Mouse (Mus musculus): ENCODE data around the gene Tecpr2. TPM values are rescaled to one million over a fixed set of nuclear protein-coding genes. Genes with fewer than 3 reads are reported as not detected.

The Tecpr2 gene
- total RNA-seq, 1 experiment = 11.2 TPM

- DNase-seq (ENCODE audit: low read depth, low spot score) = no peak
- no peak overlapping the region for H3K27ac ChIP-seq (ENCODE audit: insufficient read depth, low read depth, low read length, poor library complexity, severe bottlenecking)
- TF ChIP-seq ZNF384 (IDR thresholded peaks at IDR 0.05; ENCODE audit: low read depth, low read length) (no peak), MAFK (IDR thresholded peaks at IDR 0.05; ENCODE audit: insufficient read depth, low read depth, low read length) (no peak), CHD2 (IDR thresholded peaks at IDR 0.05; ENCODE audit: low read depth, low read length) (no peak), HCFC1 (IDR thresholded peaks at IDR 0.05; ENCODE audit: borderline replicate concordance, insufficient read depth, low read length) (no peak), ZC3H11A (IDR thresholded peaks at IDR 0.05; ENCODE audit: borderline replicate concordance, low read depth, low read length) (no peak)
- no peak overlapping the region for H3K4me3 ChIP-seq (ENCODE audit: insufficient read depth in 1 of 2, low read depth in 1 of 2, low read length in 2 of 2, poor library complexity in 1 of 2, severe bottlenecking in 1 of 2)
- H3K36me3 ChIP-seq (ENCODE audit: control insufficient read depth, insufficient read depth, low read length, poor library complexity, severe bottlenecking) = peaks cover 36% of the 10 kb centered on the region; the same call in 1 of the 2 replicates
- H3K9me3 ChIP-seq (ENCODE audit: control insufficient read depth, insufficient read depth, low read depth, low read length) = no peaks in the 10 kb centered on the region
- in situ Hi-C loops (cut with MboI; ENCODE audit: low sequenced_read_pairs in 2 of 2, unreplicated experiment in 2 of 2) = no loop called here
- H3K9ac ChIP-seq (ENCODE audit: insufficient read depth, low read depth, low read length, poor library complexity, severe bottlenecking) = no peak overlapping the region
- H3K4me1 ChIP-seq (ENCODE audit: control insufficient read depth in 2 of 2, insufficient read depth in 2 of 2, low read length in 2 of 2, poor library complexity in 1 of 2) = peaks cover 0 to 6% of the 10 kb centered on the region in 2 experiments; a peak in 2 of 4 replicates
These were observed 84.8 kb downstream of the Tecpr2 start for GRCm38 (mm10) chr12:110973829-110974228.

DNA sequence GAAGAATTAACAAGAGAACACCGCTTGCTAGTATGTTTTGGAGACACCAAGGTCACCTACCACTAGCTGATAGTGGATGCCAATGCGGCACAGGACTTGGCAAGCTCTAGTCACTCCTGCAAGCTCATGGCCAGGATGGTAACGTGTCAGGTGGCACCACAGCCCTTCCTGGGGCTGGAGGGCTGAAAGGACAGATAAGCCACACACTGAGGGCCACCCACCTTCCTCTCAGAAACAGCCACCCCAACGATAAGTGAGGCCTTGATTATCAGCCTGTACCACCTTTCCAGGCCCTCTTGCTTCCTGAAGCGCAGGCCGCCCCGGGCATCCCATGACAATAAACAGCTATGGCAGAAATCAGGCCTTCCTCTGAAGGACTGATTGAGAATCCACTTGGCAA, 85.2 kb downstream of the Tecpr2 start:
- Histone ChIP-seq H3K9me3 (ENCODE audit: control insufficient read depth, insufficient read depth, low read depth, low read length) (no peaks in the 10 kb centered on the region), H3K4me3 (ENCODE audit: insufficient read depth in 1 of 2, low read depth in 1 of 2, low read length in 2 of 2, poor library complexity in 1 of 2, severe bottlenecking in 1 of 2) (no peak overlapping the region), H3K9ac (ENCODE audit: insufficient read depth, low read depth, low read length, poor library complexity, severe bottlenecking) (no peak overlapping the region), H3K4me1 (ENCODE audit: control insufficient read depth in 2 of 2, insufficient read depth in 2 of 2, low read length in 2 of 2, poor library complexity in 1 of 2) (peaks cover 0 to 7% of the 10 kb centered on the region in 2 experiments; a peak in 2 of 4 replicates), H3K36me3 (ENCODE audit: control insufficient read depth, insufficient read depth, low read length, poor library complexity, severe bottlenecking) (peaks cover 32% of the 10 kb centered on the region; the same call in 1 of the 2 replicates), H3K27ac (ENCODE audit: insufficient read depth, low read depth, low read length, poor library complexity, severe bottlenecking) (no peak overlapping the region)
- in situ Hi-C loops (cut with MboI; ENCODE audit: low sequenced_read_pairs in 2 of 2, unreplicated experiment in 2 of 2) = no loop called here
- TF ChIP-seq MAFK (IDR thresholded peaks at IDR 0.05; ENCODE audit: insufficient read depth, low read depth, low read length) (no peak), HCFC1 (IDR thresholded peaks at IDR 0.05; ENCODE audit: borderline replicate concordance, insufficient read depth, low read length) (no peak), CHD2 (IDR thresholded peaks at IDR 0.05; ENCODE audit: low read depth, low read length) (no peak), ZNF384 (IDR thresholded peaks at IDR 0.05; ENCODE audit: low read depth, low read length) (no peak), ZC3H11A (IDR thresholded peaks at IDR 0.05; ENCODE audit: borderline replicate concordance, low read depth, low read length) (no peak)
- DNase-seq (ENCODE audit: low read depth, low spot score) = no peak

DNA sequence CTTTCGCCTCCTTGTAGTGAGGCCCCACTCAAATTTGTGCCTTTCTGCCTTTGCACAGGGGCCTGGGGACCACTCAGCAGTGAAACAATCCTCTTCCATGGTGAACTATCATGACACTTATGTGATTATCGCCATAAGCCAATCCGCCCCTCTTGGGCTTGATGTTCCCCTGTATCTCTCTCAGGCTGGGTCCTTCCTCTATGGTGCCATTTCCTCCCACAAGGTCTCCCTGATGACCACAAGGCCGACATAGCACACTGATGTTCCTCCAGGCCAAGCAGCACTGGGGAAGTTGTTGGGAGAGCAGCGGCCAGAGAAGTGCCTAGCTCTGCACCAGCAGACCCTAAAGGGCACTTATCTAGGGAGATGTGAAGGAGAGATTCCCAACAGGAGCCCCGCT, 85.7 kb downstream of the Tecpr2 start:
- Histone ChIP-seq H3K4me1 (ENCODE audit: control insufficient read depth in 2 of 2, insufficient read depth in 2 of 2, low read length in 2 of 2, poor library complexity in 1 of 2) (peaks cover 3 to 7% of the 10 kb centered on the region in 2 experiments; a peak in 2 of 4 replicates), H3K4me3 (ENCODE audit: insufficient read depth in 1 of 2, low read depth in 1 of 2, low read length in 2 of 2, poor library complexity in 1 of 2, severe bottlenecking in 1 of 2) (no peak overlapping the region), H3K27ac (ENCODE audit: insufficient read depth, low read depth, low read length, poor library complexity, severe bottlenecking) (no peak overlapping the region), H3K9me3 (ENCODE audit: control insufficient read depth, insufficient read depth, low read depth, low read length) (no peaks in the 10 kb centered on the region), H3K36me3 (ENCODE audit: control insufficient read depth, insufficient read depth, low read length, poor library complexity, severe bottlenecking) (peaks cover 32% of the 10 kb centered on the region; the same call in 1 of the 2 replicates), H3K9ac (ENCODE audit: insufficient read depth, low read depth, low read length, poor library complexity, severe bottlenecking) (no peak overlapping the region)
- in situ Hi-C loops (cut with MboI; ENCODE audit: low sequenced_read_pairs in 2 of 2, unreplicated experiment in 2 of 2) = no loop called here
- DNase-seq (ENCODE audit: low read depth, low spot score) = no peak
- no peak for TF ChIP-seq ZC3H11A (IDR thresholded peaks at IDR 0.05; ENCODE audit: borderline replicate concordance, low read depth, low read length)
- no peak for TF ChIP-seq ZNF384 (IDR thresholded peaks at IDR 0.05; ENCODE audit: low read depth, low read length)
- no peak for TF ChIP-seq CHD2 (IDR thresholded peaks at IDR 0.05; ENCODE audit: low read depth, low read length)
- TF ChIP-seq MAFK (IDR thresholded peaks at IDR 0.05; ENCODE audit: insufficient read depth, low read depth, low read length) = no peak
- no peak for TF ChIP-seq HCFC1 (IDR thresholded peaks at IDR 0.05; ENCODE audit: borderline replicate concordance, insufficient read depth, low read length)

- H3K4me3 ChIP-seq (ENCODE audit: insufficient read depth in 1 of 2, low read depth in 1 of 2, low read length in 2 of 2, poor library complexity in 1 of 2, severe bottlenecking in 1 of 2) = no peak overlapping the region
These were observed 86.3 kb downstream of the Tecpr2 start for GRCm38 (mm10) chr12:110975385-110975784.

More at GRCm38 (mm10) chr12:110975385-110975784, 86.3 kb downstream of the Tecpr2 start:
- TF ChIP-seq ZNF384 (IDR thresholded peaks at IDR 0.05; ENCODE audit: low read depth, low read length) = no peak
- H3K9ac ChIP-seq (ENCODE audit: insufficient read depth, low read depth, low read length, poor library complexity, severe bottlenecking) = no peak overlapping the region
- DNase-seq (ENCODE audit: low read depth, low spot score) = no peak
- no peak overlapping the region for H3K27ac ChIP-seq (ENCODE audit: insufficient read depth, low read depth, low read length, poor library complexity, severe bottlenecking)
- H3K36me3 ChIP-seq (ENCODE audit: control insufficient read depth, insufficient read depth, low read length, poor library complexity, severe bottlenecking) = peaks cover 29% of the 10 kb centered on the region; the same call in 1 of the 2 replicates
- in situ Hi-C loops (cut with MboI; ENCODE audit: low sequenced_read_pairs in 2 of 2, unreplicated experiment in 2 of 2) = no loop called here
- peaks cover 3 to 7% of the 10 kb centered on the region in 2 experiments; a peak in 2 of 4 replicates for H3K4me1 ChIP-seq (ENCODE audit: control insufficient read depth in 2 of 2, insufficient read depth in 2 of 2, low read length in 2 of 2, poor library complexity in 1 of 2)
- H3K9me3 ChIP-seq (ENCODE audit: control insufficient read depth, insufficient read depth, low read depth, low read length) = no peaks in the 10 kb centered on the region

Measured in ES-E14 (cell line).